Mouse (Mus musculus) hindlimb bud, embryonic 11.5 days (tissue): ENCODE data around the gene Vmn1r14.
"Not testable (repeated sequence)": the region's sequence is repeated elsewhere in the genome, so short reads cannot be mapped to it uniquely, and the experiment has no call there.

ENCODE experiments used
- DNase-seq: peaks from one replicate; pipeline ENCODE4 v3.0.0-alpha.2; 2012; ENCODE audit warnings: low read depth, low spot score; ENCODE audit errors: extremely low spot score

Gene Vmn1r14

DNA sequence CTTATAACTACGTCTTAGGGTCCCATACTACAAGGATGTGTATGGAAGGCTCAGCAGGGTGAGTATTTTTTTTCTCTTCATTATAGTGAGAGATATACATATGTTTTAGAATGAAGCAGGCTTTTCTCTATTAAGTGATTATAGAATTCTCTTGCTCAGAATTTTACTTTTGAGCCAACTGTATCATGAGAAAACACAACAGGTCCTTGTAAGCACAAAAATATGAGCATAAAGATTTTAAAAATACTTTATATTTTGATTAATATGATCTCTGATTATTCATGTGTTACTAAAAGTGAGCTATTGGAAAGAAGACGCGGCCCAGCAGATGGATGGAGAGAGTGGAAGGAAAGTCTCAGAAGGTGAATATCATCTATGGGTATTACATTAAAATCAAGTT is at the start of gene Vmn1r14:
Vmn1r14 (plus strand) TSS at position 301 of the 400 bp plus-strand sequence.
- no peak for DNase-seq

DNA sequence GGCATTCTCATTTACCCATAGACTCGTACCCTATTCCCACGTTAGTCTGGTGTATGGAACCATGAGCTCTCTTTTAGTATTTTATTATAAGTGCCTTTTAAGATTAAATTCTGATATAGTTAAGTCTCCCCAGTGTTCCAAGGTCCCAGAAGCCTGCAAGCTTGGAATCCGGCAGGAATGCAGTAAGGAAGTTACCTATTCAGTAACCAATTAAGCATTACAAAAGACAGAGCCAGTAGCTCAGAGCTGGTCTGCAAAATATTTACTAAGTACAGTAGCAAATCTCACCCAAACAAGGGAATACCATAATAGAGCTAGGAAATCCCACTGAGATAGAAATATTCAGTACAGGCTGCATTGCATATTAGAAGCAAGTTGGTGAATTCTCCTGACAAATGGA is 41.5 kb upstream of the Vmn1r14 start:
- DNase-seq = not testable (repeated sequence)

DNA sequence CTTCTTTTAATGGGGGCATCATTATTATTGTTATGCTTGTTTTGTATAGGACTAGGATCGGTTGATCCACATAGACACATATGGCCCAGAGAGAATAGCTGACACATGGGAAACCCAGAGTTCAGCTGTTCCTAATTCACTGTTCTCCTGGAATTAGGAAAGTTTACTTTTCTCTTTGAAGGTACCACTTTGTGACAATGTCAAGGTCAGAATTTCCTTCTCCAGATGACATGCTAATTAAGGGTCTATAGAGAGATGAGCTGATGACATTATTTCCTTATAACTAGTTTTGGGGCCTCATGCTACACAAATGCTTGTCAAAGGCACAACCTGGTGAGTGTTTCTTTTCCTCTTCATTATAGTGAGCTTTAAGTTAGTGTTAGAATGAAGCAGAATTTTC is 28.5 kb upstream of the Vmn1r14 start, which contains the start of gene Vmn1r13:
Vmn1r13 (plus strand) TSS at position 301 of the 400 bp plus-strand sequence.
- not testable (repeated sequence) for DNase-seq

DNA sequence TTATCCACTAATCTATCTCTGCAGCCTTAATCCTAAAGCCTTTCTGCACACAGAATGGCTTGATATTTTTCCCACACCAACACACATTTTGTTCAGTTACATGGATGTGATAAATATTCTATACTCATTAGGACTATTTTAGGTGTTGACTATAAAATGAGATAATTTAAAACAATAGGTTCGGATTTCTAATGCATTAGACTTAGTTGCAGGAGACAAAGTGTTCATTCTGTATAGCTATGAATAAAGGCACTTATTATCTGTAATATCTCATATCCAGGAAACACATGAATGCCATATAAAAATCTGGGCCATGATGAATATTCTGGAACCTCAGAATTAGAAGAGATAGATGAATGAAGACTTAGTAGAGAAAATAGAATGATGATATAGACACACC is 26.2 kb downstream of the Vmn1r14 start, which contains the start of gene Vmn1r15:
Vmn1r15 (plus strand) TSS at position 301 of the 400 bp plus-strand sequence.
- DNase-seq = no peak

DNA sequence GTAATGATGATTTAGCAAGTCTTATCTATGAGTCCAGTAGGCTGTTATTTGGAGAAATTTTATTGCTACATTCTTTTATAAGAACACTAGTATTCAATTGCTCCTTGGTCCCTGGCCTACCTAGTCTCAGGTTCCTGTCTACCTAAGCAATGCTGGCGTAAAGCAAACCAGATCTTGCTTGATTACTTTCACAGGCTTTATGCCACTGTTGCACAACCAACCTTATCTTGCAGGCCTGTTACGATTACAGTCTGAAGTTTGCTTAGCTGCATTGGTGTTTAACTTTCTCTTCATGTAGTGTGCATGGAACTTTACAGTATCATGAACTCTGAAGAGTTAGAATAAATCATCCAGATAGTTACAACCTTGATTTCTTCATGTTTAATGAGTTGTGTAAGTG is 29.5 kb downstream of the Vmn1r14 start:
- no peak for DNase-seq

DNA sequence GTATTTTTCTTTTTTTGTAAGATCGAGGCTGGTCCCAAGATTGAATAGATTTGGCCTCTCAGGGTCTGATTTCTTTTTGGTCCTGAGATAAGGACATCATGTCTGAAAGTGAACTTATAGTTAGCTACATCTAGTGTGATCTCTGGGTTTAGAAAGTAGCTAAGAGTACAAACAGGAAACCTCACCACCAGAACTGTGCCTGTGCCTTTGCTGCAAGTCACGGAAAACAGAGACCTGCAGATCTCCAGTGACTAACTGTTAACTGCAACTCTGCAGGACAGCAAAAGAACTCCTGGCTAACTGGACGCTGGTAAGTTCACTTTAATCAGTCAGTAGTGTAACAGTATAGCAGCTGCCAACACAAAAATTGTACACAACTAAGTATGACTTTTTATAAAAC is 40.4 kb downstream of the Vmn1r14 start:
- DNase-seq = no peak

DNA sequence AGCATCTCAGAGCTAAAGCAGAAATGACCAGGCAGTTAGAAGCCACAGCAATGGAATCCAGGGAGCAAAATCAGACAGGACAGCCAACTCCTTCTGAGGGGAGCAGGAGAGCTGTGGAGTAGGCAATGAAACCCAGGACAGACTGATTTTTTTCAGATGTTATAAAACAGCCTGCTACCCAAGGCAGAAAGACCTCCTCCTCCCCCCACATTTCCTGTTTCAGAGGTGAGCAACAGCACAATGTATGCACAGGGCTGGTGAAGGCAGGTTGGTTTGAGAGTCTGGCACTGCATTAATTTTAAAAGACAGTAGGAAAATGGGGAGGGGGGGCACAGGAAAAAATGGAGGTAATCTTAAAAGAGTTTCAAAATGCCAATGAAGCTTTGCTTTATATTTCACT is 41.0 kb downstream of the Vmn1r14 start:
- no peak for DNase-seq

DNA sequence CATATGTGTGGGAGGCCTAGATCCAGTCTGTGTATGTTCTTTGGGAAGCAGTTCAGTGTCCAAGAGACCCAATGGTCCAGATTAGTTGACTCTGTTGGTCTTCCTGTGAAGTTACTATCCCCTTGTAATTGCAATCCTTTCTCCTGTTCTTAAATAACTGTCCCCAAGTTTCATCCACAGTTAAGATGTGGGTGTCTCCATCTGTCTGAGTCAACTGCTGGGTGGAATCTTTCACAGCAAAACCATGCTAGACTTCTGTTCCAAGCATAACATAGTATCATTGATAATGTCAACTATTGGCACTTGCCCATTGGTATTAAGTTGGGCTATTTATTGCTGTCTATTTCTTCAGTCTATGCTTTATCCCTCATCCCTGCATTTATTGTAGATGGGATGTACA is 47.5 kb downstream of the Vmn1r14 start:
- no peak for DNase-seq
